Mouse (Mus musculus): ENCODE measurements at regions not wholly inside any gene's neighbourhood (a gene's known extent, or its start where the extent isn't known, plus 50 kb on each side); places are given as distances from the start of the nearest gene placed in this dataset.

- TF ChIP-seq CTCF (IDR thresholded peaks at IDR 0.05; ENCODE audit: low read depth) (no peak), EP300 (IDR thresholded peaks at IDR 0.05; ENCODE audit: low read depth) (no peak)
These were observed 421.6 kb upstream of the 4930578C19Rik start for GRCm38 (mm10) chrX:18882784-18883171.

All from heart, postnatal 0 days (tissue).